Mouse (Mus musculus) heart, adult 2 months (tissue): ENCODE results near the gene Glcci1.

Source experiments
- EP300 ChIP-seq: fragments of 200-500 bp; IDR thresholded peaks from 2 replicates; pipeline ENCODE4 v1.6.1; 2011; ENCODE audit warnings: low read depth, low read length, control low read depth; ENCODE audit not compliant: insufficient read depth
- POLR2A ChIP-seq: fragments of 200-500 bp; IDR thresholded peaks from 2 replicates; pipeline ENCODE4 v1.6.1; 2011; ENCODE audit warnings: mild to moderate bottlenecking, low read depth, low read length, control low read depth; ENCODE audit not compliant: insufficient read depth

GRCm38 (mm10) chr6:8645708-8646107 lies 136.3 kb downstream of the Glcci1 start:
- TF ChIP-seq EP300 (no peak), POLR2A (no peak)
